Mouse (Mus musculus): ENCODE measurements around the gene Rrh.
"Not testable (repeated sequence)": the region's sequence is repeated elsewhere in the genome, so short reads cannot be mapped to it uniquely, and the experiment has no call there.

Rrh gene

DNA sequence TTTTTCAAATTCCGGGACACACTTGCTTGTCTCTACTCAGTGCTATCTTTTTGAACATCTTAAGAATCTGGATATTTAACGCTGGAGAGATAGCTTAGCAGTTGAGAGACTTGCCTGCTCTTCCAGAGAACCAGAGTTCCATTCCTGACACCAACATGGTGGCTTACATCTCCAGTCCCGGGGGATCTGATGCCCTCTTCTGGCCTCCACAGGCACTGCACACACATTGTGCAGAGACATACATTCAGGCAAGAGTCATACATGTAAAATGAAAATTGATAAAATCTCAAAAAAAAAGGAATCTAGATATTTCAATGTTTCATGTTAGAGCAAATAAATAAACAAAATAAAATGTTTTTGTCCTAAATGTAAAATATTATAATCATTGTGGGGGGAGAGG lies 39.6 kb downstream of the Rrh start:
- DNase-seq (ENCODE audit: low read depth), result no peak

DNA sequence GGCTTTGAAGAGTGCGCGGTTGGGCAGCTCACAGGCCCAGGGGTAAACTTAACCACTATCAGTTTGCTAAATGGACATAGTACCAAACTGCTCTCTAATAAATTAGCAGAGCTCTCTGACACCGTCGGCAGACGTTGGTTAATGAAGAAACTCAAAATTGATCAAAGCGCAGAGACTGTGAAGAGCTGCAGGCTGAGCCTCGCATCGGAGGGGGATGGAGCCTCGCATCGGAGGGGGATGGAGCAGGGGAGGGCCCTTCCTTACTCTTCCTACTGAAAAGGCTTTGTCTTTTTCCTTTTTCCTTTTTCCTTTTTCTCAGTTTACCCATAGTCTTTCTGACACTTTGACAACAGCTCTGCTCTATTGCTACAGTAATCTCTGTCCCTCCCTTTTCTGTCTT lies 41.0 kb downstream of the Rrh start:
- DNase-seq (ENCODE audit: low read depth), result no peak

DNA sequence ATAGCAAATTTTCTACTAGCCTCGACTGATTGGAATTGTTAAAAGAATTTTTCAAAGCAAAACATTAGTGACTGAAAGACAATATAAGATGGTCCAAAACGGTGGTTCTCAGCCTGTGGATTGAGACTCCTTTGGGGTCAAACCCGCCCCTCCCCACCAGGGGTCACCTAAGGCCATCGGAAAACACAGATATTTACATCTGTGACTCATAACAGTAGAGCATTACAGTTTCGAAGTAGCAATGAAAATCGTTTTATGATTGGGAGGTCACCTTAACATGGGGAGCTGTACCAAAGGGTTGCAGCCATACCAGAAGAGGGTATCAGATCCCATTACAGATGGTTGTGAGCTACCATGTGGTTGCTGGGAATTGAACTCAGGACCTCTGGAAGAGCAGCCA lies 51.2 kb downstream of the Rrh start:
- no peak for DNase-seq (ENCODE audit: low read depth)

DNA sequence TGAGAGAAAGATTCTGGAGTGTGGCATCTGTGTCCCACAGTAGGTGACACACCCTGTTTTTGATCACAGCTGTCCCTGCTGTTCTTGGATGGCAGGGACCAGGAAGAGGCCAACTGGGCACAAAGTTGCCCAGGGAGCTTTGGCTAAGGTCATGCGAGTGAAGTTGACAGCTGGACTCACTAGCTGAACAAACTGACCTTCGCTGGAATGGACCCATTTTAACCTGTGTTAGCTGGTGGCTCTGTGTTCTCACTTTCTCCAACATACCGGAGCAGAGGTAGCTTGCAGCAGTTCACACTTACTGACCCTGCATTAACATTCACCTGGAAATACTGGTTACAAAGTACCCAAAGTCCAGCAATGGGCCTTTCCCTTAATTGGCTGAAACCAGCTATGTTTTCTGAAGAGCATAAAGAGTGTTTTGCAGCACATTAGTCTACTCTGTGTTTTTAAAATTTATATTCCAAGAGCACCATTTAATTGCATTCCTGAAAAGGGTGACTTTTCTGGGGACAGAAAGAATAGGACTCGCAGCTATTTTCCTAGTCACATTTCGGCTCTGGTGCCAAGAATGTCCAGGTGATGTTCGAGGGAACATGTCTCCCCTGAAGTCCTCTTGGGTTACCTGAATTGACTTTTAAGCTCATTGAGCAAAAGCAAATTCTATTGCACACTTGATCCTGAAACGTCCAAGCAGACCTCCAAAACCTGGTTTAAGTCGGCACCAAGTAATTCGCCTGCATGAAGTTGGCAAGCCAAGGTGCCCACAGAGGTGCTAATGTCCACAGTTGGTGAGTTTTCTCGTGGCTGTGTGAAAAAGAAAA lies 55.2 kb downstream of the Rrh start:
- DNase-seq (ENCODE audit: low read depth), result no peak

DNA sequence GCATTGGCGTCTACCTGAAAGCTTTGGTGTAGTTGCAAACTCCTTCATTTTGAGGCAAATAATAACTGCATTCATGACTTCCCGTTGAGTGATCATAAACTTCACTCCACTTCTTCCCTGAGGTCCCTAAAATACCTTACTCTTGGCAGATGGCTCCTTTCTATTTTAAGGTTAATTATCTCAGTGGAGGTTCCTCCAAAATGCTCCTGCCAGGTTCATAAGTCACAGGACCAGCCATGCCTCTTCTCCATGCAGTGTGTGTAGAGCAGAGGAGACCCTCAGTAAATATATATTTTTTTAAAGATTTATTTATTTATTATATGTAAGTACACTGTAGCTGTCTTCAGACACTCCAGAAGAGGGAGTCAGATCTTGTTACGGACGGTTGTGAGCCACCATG lies 56.3 kb downstream of the Rrh start:
- no peak for DNase-seq (ENCODE audit: low read depth)

DNA sequence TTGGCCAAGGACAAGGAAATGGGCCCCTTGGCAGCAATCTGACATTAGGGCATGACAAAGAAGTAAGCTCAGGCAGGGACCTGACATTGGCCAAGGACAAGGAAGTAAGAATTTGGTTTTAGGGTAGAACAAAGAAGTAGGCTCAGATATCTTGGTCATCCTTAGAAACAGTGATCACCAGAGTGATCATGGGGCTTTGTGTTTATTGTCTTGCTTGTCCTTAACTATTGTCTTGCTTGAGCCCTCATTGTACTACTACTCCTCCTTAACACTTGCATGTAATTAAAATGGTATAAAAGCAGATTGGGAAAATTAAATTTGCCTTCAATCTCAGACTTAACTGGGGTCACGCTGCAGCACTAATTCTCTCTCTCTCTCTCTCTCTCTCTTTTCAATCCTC lies 64.8 kb downstream of the Rrh start:
- not testable (repeated sequence) for DNase-seq (ENCODE audit: low read depth)

DNA sequence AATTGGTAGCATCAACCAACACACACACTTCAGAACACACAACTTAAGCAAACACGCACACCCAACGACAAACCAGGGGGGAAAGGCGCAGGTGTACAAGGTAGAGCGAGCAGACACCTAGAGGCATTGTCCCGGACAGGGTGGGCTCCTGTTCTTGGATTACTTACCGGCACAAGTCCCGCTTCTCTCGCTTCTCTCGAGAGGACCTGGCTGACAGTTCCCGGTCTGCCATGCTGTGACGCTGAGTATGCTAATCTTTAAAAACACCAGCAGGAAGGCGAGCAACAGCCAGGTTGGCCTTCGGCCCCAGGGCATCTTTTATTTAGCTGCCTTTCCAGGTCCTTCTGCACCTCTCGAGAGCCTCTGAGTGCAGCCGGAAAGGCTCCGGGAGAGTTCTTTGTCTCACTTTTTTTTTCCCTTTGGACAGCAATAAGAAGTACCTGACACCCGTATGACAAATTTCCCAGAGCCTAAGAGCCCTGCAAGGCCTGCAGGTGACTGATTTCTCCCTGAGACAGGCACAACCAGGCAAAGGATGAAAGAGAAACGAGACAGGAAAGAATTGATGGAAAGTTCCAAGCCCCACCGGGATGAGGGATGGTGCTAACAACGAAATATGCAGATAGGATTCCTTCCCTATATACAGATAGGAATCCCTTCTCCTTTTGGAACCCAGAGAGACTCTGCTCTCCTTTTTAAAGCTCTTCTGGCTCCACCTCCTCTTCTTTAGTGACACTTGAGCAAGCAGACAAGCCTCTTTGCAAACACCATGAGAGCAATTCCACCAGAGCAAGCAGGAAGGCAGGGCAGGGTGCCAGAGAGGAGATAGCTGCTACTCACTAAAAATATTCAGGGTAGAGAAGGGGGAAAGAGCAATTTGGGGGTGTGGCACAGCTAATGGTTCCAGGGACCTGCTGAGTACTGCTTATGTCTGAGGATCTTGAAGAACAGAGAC lies 67.5 kb downstream of the Rrh start, which contains the start of gene Egf:
Gene Egf, minus strand, starts transcription at position 667 of the 955 bp plus-strand sequence.
- no peak for DNase-seq (ENCODE audit: low read depth)

Data from induced T-regulatory cell, adult 2 months (primary cell).